14 mouse cellular contexts compared by ENCODE assay signal in genomic region chr7:75328721-75329362, GRCm38 (mm10). TPM values are rescaled to one million over a fixed set of nuclear protein-coding genes. Genes with fewer than 3 reads are reported as not detected.
DNase-seq lines count a peak whose midpoint lies in the region; ATAC-seq lines count a peak whose summit lies in the region.
"Had no signal": no experiment of that assay in that cellular context is flagged by ENCODE, and none has a peak within 500 bp of the region (broad histone marks: within the 10 kb centered on the region; RNA-seq: fewer than 3 reads in every experiment).

No protein-coding gene starts in this region.

- H3K36me3 ChIP-seq in midbrain, embryonic 12.5 days: no peaks in the 10 kb centered on the region
- H3K36me3 ChIP-seq: embryonic facial prominence, embryonic 15.5 days; G1E had no signal

- ATAC-seq in midbrain, embryonic 12.5 days (ENCODE audit: low FRiP score, low read depth): peak; percentile 71
- ATAC-seq: intestine, postnatal 0 days had no signal

- 51% methylated on average over 3 of the region's 3 CpGs for WGBS in midbrain, embryonic 12.5 days

- H3K4me3 ChIP-seq in midbrain, embryonic 12.5 days: no peak overlapping the region
- H3K4me3 ChIP-seq: embryonic facial prominence, embryonic 15.5 days had no signal

- peak; percentile 34 for DNase-seq in cerebellum, adult 11-12 months
- DNase-seq in cerebellum, adult 11 months: no peak
- DNase-seq in right cerebral cortex, postnatal 25 days: peak; percentile 11
- DNase-seq in right cerebral cortex, postnatal 36 days (ENCODE audit: low spot score in 2 of 2): no peak
- DNase-seq in natural killer cell, adult 2 months (ENCODE audit: low spot score in 2 of 2): no peak
- no peak for DNase-seq in kidney, adult 9 months
- DNase-seq in thymus, postnatal 14 days: no peak
- DNase-seq: adrenal gland, adult 2 months; layer of hippocampus, postnatal 36 days; lung, adult 2 months had no signal

- no peaks in the 10 kb centered on the region for H3K27me3 ChIP-seq in midbrain, embryonic 12.5 days
- H3K27me3 ChIP-seq: embryonic facial prominence, embryonic 15.5 days had no signal

- H3K27ac ChIP-seq in midbrain, embryonic 12.5 days (replicated peaks): peak overlapping the region; percentile 49; the same call in 1 of the 2 replicates
- H3K27ac ChIP-seq: embryonic facial prominence, embryonic 15.5 days had no signal

- H3K9me3 ChIP-seq in midbrain, embryonic 12.5 days: no peaks in the 10 kb centered on the region
- H3K9me3 ChIP-seq: embryonic facial prominence, embryonic 15.5 days; G1E had no signal

- H3K9ac ChIP-seq in midbrain, embryonic 12.5 days (replicated peaks): no peak overlapping the region
- H3K9ac ChIP-seq: embryonic facial prominence, embryonic 15.5 days had no signal

- H3K4me2 ChIP-seq in midbrain, embryonic 12.5 days (replicated peaks): no peak overlapping the region
- H3K4me2 ChIP-seq: embryonic facial prominence, embryonic 15.5 days had no signal

- peaks cover 18% of the 10 kb centered on the region for H3K4me1 ChIP-seq in midbrain, embryonic 12.5 days
- H3K4me1 ChIP-seq: embryonic facial prominence, embryonic 15.5 days had no signal

RNA-seq across cellular contexts. Expression of gene Sv2b, which starts 19.8 kb away (rescaled TPM):
- 2.2 and 2.7 TPM in 2 replicates for polyA plus RNA-seq in midbrain, embryonic 12.5 days (2016; fragmentation: Nextera tagmentation; extraction: Ambion mirVana)
- polyA plus RNA-seq: G1E had no signal

Comparison
In these comparisons a context has a peak if more than half of its experiments do, and no peak if none do; other contexts are left out.
1. DNase-seq: peak in cerebellum, adult 11-12 months (single experiment) and right cerebral cortex, postnatal 25 days (single experiment); none in cerebellum, adult 11 months (single experiment), right cerebral cortex, postnatal 36 days (0 of 2), natural killer cell, adult 2 months (0 of 2), kidney, adult 9 months (single experiment) and thymus, postnatal 14 days (single experiment).